Mouse (Mus musculus) heart, adult 8-10 months (tissue): ENCODE results near the gene Begain. TPM values are rescaled to one million over a fixed set of nuclear protein-coding genes. Genes with fewer than 3 reads are reported as not detected.

Source experiments
- total RNA-seq, 4 experiments: library from RNA; stranded (reverse); gene quantifications; 2 replicates each; pipeline ENCODE4 v1.2.4; 2022

Gene Begain
- total RNA-seq, 4 experiments from 2014 or later = 0.17 to 0.19 TPM; not detected in 2

Other genes with a start within 250 kb of the Begain start
- gene Slc25a29, start 232.3 kb downstream of the Begain start, total RNA-seq = 10 to 100 TPM; 13.1 to 16.9 (median 14.1) TPM
- gene Slc25a47, start 232.2 kb downstream of the Begain start, total RNA-seq = 1 to 10 TPM; 6.9 to 7.6 (median 7.3) TPM
- gene Wdr25, start 174.6 kb downstream of the Begain start, total RNA-seq = 1 to 10 TPM; 5.3 to 7.4 (median 6.4) TPM
- 10 to 100 TPM; 31.0 to 36.9 (median 34.0) TPM for gene Wars, start 174.0 kb downstream of the Begain start, total RNA-seq